Mouse (Mus musculus): ENCODE data around the gene Hcfc1. TPM values are rescaled to one million over a fixed set of nuclear protein-coding genes. Genes with fewer than 3 reads are reported as not detected.
A peak's percentile ranks its signal among the peaks of the same experiment; 100 is the strongest.

Hcfc1 gene
- 34.3 and 37.3 TPM in 2 replicates for polyA plus RNA-seq (2012; rRNA removed)

DNA sequence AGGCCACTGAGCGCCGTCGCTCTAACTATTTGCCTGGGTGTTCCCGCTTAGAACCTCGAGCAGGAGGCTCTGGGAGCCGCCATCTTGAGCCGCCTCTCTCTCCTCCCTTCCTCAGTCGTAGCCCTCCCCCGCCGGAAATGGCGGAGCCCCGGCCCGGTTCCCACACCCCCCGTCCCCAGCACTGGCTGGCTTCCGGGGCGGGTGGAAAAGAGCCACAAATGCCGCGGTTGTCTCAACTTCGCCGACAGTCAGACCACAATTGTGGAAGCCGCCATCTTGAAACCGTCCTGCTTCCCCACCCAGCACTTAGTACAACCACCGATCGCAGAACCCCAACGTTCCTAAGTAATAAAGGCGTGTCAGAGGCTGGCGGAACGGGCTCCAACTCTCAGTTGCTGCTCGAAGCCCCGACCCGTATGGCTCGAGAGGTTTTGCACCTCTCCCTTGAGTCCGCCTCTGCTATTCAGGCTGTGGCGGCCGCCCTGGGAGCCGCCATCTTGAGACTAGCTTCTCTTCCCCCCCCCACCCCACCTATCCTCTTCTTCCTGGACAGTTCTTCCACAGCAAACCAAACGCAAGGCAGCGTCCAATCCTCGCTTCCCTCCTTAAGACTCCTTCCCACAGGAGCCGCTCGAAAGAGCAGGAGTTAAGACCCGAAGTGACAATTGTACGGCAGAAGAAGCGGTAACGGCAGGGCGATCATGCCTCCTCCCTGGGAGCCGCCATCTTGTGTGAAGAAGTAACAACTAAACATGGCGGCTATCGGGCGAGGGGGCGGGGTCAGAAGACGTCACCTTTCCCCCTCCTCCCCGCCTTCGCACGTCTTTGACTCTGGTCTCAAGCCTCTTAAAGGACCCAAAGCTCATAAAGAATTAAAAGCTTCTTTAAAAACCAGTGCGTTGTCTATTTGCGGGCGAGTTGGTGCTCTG is at the start of gene Hcfc1:
Gene Hcfc1, minus strand, starts transcription at position 110 of the 929 bp plus-strand sequence.
- WGBS: under 1% methylated on average over 58 of the region's 58 CpGs
- H3K4me1 ChIP-seq (ENCODE audit: control insufficient read depth, insufficient read depth, low read length): peaks cover 6% of the 10 kb centered on the region; the same call in 1 of the 2 replicates
- no peaks in the 10 kb centered on the region for H3K27me3 ChIP-seq (replicated peaks; ENCODE audit: control insufficient read depth, insufficient read depth, low read length)
- TF ChIP-seq POLR2A (IDR thresholded peaks at IDR 0.05; ENCODE audit: low read depth, low read length) (no peak), CTCF (conservative IDR thresholded peaks at IDR 0.05; ENCODE audit: insufficient read depth, insufficient read length, low read depth, low read length) (no peak)
- no peaks in the 10 kb centered on the region for H3K36me3 ChIP-seq (ENCODE audit: control insufficient read depth, insufficient read depth, low read length)
- peak; percentile 94 for DNase-seq
- peak within 1 kb of the TSS; percentile 93 for H3K27ac ChIP-seq (ENCODE audit: insufficient read depth, low read depth, low read length)
- peak within 1 kb of the TSS; percentile 97 for H3K4me3 ChIP-seq (ENCODE audit: insufficient read depth, low read depth, low read length)

GRCm38 (mm10) chrX:74014597-74014996 is 48.4 kb upstream of the Hcfc1 start:
- no peaks in the 10 kb centered on the region for H3K36me3 ChIP-seq (ENCODE audit: control insufficient read depth, insufficient read depth, low read length)
- H3K27ac ChIP-seq (ENCODE audit: insufficient read depth, low read depth, low read length): no peak overlapping the region
- TF ChIP-seq POLR2A (IDR thresholded peaks at IDR 0.05; ENCODE audit: low read depth, low read length): no peak
- no peak for TF ChIP-seq CTCF (conservative IDR thresholded peaks at IDR 0.05; ENCODE audit: insufficient read depth, insufficient read length, low read depth, low read length)
- H3K27me3 ChIP-seq (replicated peaks; ENCODE audit: control insufficient read depth, insufficient read depth, low read length): no peaks in the 10 kb centered on the region
- H3K4me3 ChIP-seq (ENCODE audit: insufficient read depth, low read depth, low read length): no peak overlapping the region
- 82% methylated on average over 1 of the region's 1 CpGs for WGBS
- no peak for DNase-seq
- no peaks in the 10 kb centered on the region; the same call in 1 of the 2 replicates for H3K4me1 ChIP-seq (ENCODE audit: control insufficient read depth, insufficient read depth, low read length)

DNA sequence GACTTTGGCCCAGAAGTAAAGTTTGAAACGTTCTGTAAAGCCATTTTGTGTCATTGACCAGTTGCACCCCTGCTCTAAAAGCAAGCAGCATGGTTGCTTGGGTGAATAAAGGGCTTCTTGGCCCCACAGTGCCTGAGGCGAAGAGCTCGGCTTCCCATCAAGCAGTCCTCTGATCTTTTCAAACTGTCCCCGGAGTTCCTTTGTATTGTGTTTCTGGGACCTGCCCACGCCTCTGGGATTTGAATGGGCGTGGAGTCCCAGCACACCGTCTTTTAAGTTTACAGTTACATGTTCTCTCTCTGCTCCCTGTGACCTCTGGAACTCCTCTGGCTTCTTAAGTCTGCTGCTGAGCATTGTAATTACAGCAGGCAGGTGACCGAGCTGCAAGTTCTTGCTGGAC is 41.9 kb upstream of the Hcfc1 start:
- no peaks in the 10 kb centered on the region for H3K27me3 ChIP-seq (replicated peaks; ENCODE audit: control insufficient read depth, insufficient read depth, low read length)
- no peak overlapping the region for H3K27ac ChIP-seq (ENCODE audit: insufficient read depth, low read depth, low read length)
- H3K4me1 ChIP-seq (ENCODE audit: control insufficient read depth, insufficient read depth, low read length): no peaks in the 10 kb centered on the region
- H3K36me3 ChIP-seq (ENCODE audit: control insufficient read depth, insufficient read depth, low read length): no peaks in the 10 kb centered on the region
- H3K4me3 ChIP-seq (ENCODE audit: insufficient read depth, low read depth, low read length): no peak overlapping the region
- TF ChIP-seq POLR2A (IDR thresholded peaks at IDR 0.05; ENCODE audit: low read depth, low read length): no peak
- no peak for TF ChIP-seq CTCF (conservative IDR thresholded peaks at IDR 0.05; ENCODE audit: insufficient read depth, insufficient read length, low read depth, low read length)
- no peak for DNase-seq
- 36% methylated on average over 8 of the region's 8 CpGs for WGBS

GRCm38 (mm10) chrX:74006401-74006800 is 40.2 kb upstream of the Hcfc1 start:
- Histone ChIP-seq H3K27ac (ENCODE audit: insufficient read depth, low read depth, low read length) (no peak overlapping the region), H3K4me3 (ENCODE audit: insufficient read depth, low read depth, low read length) (no peak overlapping the region), H3K4me1 (ENCODE audit: control insufficient read depth, insufficient read depth, low read length) (no peaks in the 10 kb centered on the region), H3K36me3 (ENCODE audit: control insufficient read depth, insufficient read depth, low read length) (no peaks in the 10 kb centered on the region), H3K27me3 (replicated peaks; ENCODE audit: control insufficient read depth, insufficient read depth, low read length) (no peaks in the 10 kb centered on the region)
- WGBS: 89% methylated on average over 21 of the region's 21 CpGs
- no peak for TF ChIP-seq CTCF (conservative IDR thresholded peaks at IDR 0.05; ENCODE audit: insufficient read depth, insufficient read length, low read depth, low read length)
- no peak for TF ChIP-seq POLR2A (IDR thresholded peaks at IDR 0.05; ENCODE audit: low read depth, low read length)
- no peak for DNase-seq

GRCm38 (mm10) chrX:74003644-74004043 is 37.5 kb upstream of the Hcfc1 start:
- Histone ChIP-seq H3K27me3 (replicated peaks; ENCODE audit: control insufficient read depth, insufficient read depth, low read length) (no peaks in the 10 kb centered on the region), H3K4me1 (ENCODE audit: control insufficient read depth, insufficient read depth, low read length) (no peaks in the 10 kb centered on the region), H3K27ac (ENCODE audit: insufficient read depth, low read depth, low read length) (no peak overlapping the region), H3K36me3 (ENCODE audit: control insufficient read depth, insufficient read depth, low read length) (no peaks in the 10 kb centered on the region), H3K4me3 (ENCODE audit: insufficient read depth, low read depth, low read length) (no peak overlapping the region)
- 74% methylated on average over 2 of the region's 2 CpGs for WGBS
- TF ChIP-seq POLR2A (IDR thresholded peaks at IDR 0.05; ENCODE audit: low read depth, low read length) (no peak), CTCF (conservative IDR thresholded peaks at IDR 0.05; ENCODE audit: insufficient read depth, insufficient read length, low read depth, low read length) (no peak)
- DNase-seq: no peak

- no peak for TF ChIP-seq POLR2A (IDR thresholded peaks at IDR 0.05; ENCODE audit: low read depth, low read length)
- TF ChIP-seq CTCF (conservative IDR thresholded peaks at IDR 0.05; ENCODE audit: insufficient read depth, insufficient read length, low read depth, low read length): no peak
- Histone ChIP-seq H3K4me1 (ENCODE audit: control insufficient read depth, insufficient read depth, low read length) (no peaks in the 10 kb centered on the region), H3K4me3 (ENCODE audit: insufficient read depth, low read depth, low read length) (no peak overlapping the region), H3K27me3 (replicated peaks; ENCODE audit: control insufficient read depth, insufficient read depth, low read length) (no peaks in the 10 kb centered on the region), H3K36me3 (ENCODE audit: control insufficient read depth, insufficient read depth, low read length) (no peaks in the 10 kb centered on the region), H3K27ac (ENCODE audit: insufficient read depth, low read depth, low read length) (no peak overlapping the region)
- no peak for DNase-seq
- 53% methylated on average over 3 of the region's 3 CpGs for WGBS
These were observed 34.9 kb upstream of the Hcfc1 start for GRCm38 (mm10) chrX:74001024-74001423.
